Mouse (Mus musculus) thymus, adult 2 months (tissue): ENCODE data around the gene Tshz2.

Source experiments
- CTCF ChIP-seq: fragments of 200-500 bp; IDR thresholded peaks from 2 replicates; pipeline ENCODE4 v1.5.1; 2012; ENCODE audit warnings: mild to moderate bottlenecking, control low read depth, low read length, moderate library complexity, borderline replicate concordance; ENCODE audit not compliant: control insufficient read depth, poor library complexity, insufficient read depth; ENCODE audit errors: extremely low read depth
- POLR2A ChIP-seq: fragments of 200-500 bp; IDR thresholded peaks from 2 replicates; pipeline ENCODE4 v1.6.1; 2012; ENCODE audit warnings: mild to moderate bottlenecking, low read length, control low read depth, moderate library complexity; ENCODE audit not compliant: control insufficient read depth, poor library complexity, insufficient read depth; ENCODE audit errors: extremely low read depth

DNA sequence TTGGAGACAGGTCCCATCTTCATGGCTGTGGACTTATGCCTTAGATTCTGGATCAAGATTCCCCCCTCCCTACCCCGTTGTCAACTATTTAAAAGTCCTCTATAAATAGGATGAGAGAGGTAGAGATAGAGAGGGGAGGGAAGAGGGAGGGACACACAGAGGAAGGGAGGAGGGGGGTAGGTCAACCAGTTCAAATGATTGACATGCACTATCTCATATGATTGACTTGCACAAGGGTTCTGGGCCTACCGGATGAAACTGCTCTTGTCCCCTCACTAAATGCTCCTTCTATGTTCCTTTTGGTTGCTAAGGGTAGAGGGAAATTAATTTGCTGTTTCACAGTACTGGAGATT, 150.8 kb downstream of the Tshz2 start:
- TF ChIP-seq POLR2A (no peak), CTCF (no peak)
